Comparison of ENCODE assay signal across 8 mouse cellular contexts in genomic region chr8:84197922-84198774, GRCm38 (mm10). TPM values are rescaled to one million over a fixed set of nuclear protein-coding genes. Genes with fewer than 3 reads are reported as not detected.
A peak's percentile ranks its signal among the peaks of the same experiment; 100 is the strongest.
DNase-seq lines count a peak whose midpoint lies in the region; ATAC-seq and TF ChIP-seq lines count a peak whose summit lies in the region.

No protein-coding gene starts in this region.

- peaks cover 22% of the 10 kb centered on the region for H3K79me2 ChIP-seq in myocyte (ENCODE audit: control insufficient read depth, insufficient read depth)

- peaks cover 54% of the 10 kb centered on the region for H3K27me3 ChIP-seq in erythroblast, embryonic 14.5 days (ENCODE audit: control insufficient read depth)
- H3K27me3 ChIP-seq in heart, embryonic 11.5 days (ENCODE audit: control insufficient read depth, insufficient read depth, low read length), result no peaks in the 10 kb centered on the region
- no peaks in the 10 kb centered on the region for H3K27me3 ChIP-seq in kidney, embryonic 15.5 days
- H3K27me3 ChIP-seq in liver, embryonic 12.5 days (replicated peaks), result peaks cover 39% of the 10 kb centered on the region
- no peaks in the 10 kb centered on the region for H3K27me3 ChIP-seq in myocyte (ENCODE audit: control insufficient read depth, insufficient read depth, insufficient read length)
- no peaks in the 10 kb centered on the region; the same call in 1 of the 2 replicates for H3K27me3 ChIP-seq in splenic B cell, adult 2 months (ENCODE audit: control insufficient read depth, insufficient read depth, low read length, poor library complexity, severe bottlenecking)

- H3K4me2 ChIP-seq in heart, embryonic 11.5 days, result peak overlapping the region; percentile 72
- peak overlapping the region; percentile 64 for H3K4me2 ChIP-seq in kidney, embryonic 15.5 days
- H3K4me2 ChIP-seq in liver, embryonic 12.5 days, result peak overlapping the region; percentile 92
- H3K4me2 ChIP-seq in myocyte (ENCODE audit: low read depth), result peak overlapping the region; percentile 89

- peak overlapping the region; percentile 9 for H3ac ChIP-seq in myocyte (ENCODE audit: control insufficient read depth, insufficient read length)

- peak; percentile 97 for DNase-seq in 3T3-L1 (ENCODE audit: low read depth, low spot score)
- DNase-seq in adrenal gland, adult 18-20 months (ENCODE audit: low spot score in 2 of 2), result peak; percentile 81 to 84
- DNase-seq in splenic B cell, adult 2 months (ENCODE audit: low read depth, low spot score), result peak; percentile 100

- WGBS in heart, embryonic 11.5 days (ENCODE audit: insufficient replicate concordance), result 3% methylated on average over 30 of the region's 30 CpGs
- WGBS in kidney, embryonic 15.5 days, result 1% methylated on average over 30 of the region's 30 CpGs
- 2% methylated on average over 30 of the region's 30 CpGs for WGBS in liver, embryonic 12.5 days (ENCODE audit: insufficient replicate concordance)

- H3K36me3 ChIP-seq in erythroblast, embryonic 14.5 days (ENCODE audit: control insufficient read depth), result no peaks in the 10 kb centered on the region
- no peaks in the 10 kb centered on the region for H3K36me3 ChIP-seq in heart, embryonic 11.5 days (ENCODE audit: control insufficient read depth, insufficient read depth, low read length)
- no peaks in the 10 kb centered on the region for H3K36me3 ChIP-seq in kidney, embryonic 15.5 days
- H3K36me3 ChIP-seq in liver, embryonic 12.5 days, result no peaks in the 10 kb centered on the region
- H3K36me3 ChIP-seq in myocyte (ENCODE audit: control insufficient read depth, insufficient read depth), result no peaks in the 10 kb centered on the region
- H3K36me3 ChIP-seq in splenic B cell, adult 2 months (ENCODE audit: control insufficient read depth, insufficient read depth, low read length, poor library complexity, severe bottlenecking), result no peaks in the 10 kb centered on the region

- peak; percentile 42 for TF ChIP-seq POLR2A in myocyte (IDR thresholded peaks at IDR 0.05; ENCODE audit: insufficient read length, low read depth)

- peak overlapping the region; percentile 98 for H3K27ac ChIP-seq in heart, embryonic 11.5 days (ENCODE audit: low read depth, low read length)
- H3K27ac ChIP-seq in kidney, embryonic 15.5 days, result peak overlapping the region; percentile 97
- H3K27ac ChIP-seq in liver, embryonic 12.5 days, result peak overlapping the region; percentile 86

- H3K9ac ChIP-seq in heart, embryonic 11.5 days (ENCODE audit: low read depth, low read length), result peak overlapping the region; percentile 81
- H3K9ac ChIP-seq in kidney, embryonic 15.5 days, result peak overlapping the region; percentile 41
- peak overlapping the region; percentile 69 for H3K9ac ChIP-seq in liver, embryonic 12.5 days

- H3K9me3 ChIP-seq in erythroblast, embryonic 14.5 days (ENCODE audit: control insufficient read depth, low read length), result no peaks in the 10 kb centered on the region
- H3K9me3 ChIP-seq in heart, embryonic 11.5 days (replicated peaks; ENCODE audit: control insufficient read depth, low read length), result no peaks in the 10 kb centered on the region
- H3K9me3 ChIP-seq in kidney, embryonic 15.5 days (replicated peaks), result no peaks in the 10 kb centered on the region
- H3K9me3 ChIP-seq in liver, embryonic 12.5 days (replicated peaks), result no peaks in the 10 kb centered on the region

- peak; percentile 78 for ATAC-seq in heart, embryonic 11.5 days (replicated peaks; ENCODE audit: insufficient number of reproducible peaks, low FRiP score, low TSS enrichment)
- ATAC-seq in kidney, embryonic 15.5 days (replicated peaks; ENCODE audit: low FRiP score), result peak; percentile 78
- peak; percentile 83 for ATAC-seq in liver, embryonic 12.5 days

- peaks cover 63% of the 10 kb centered on the region for H3K4me1 ChIP-seq in erythroblast, embryonic 14.5 days (ENCODE audit: control insufficient read depth)
- peaks cover 48% of the 10 kb centered on the region for H3K4me1 ChIP-seq in heart, embryonic 11.5 days (ENCODE audit: control insufficient read depth, insufficient read depth, low read length)
- H3K4me1 ChIP-seq in kidney, embryonic 15.5 days, result peaks cover 62% of the 10 kb centered on the region
- peaks cover 66% of the 10 kb centered on the region for H3K4me1 ChIP-seq in liver, embryonic 12.5 days

- peak overlapping the region; percentile 62 for H3K4me3 ChIP-seq in erythroblast, embryonic 14.5 days (replicated peaks)
- H3K4me3 ChIP-seq in heart, embryonic 11.5 days (ENCODE audit: low read depth, low read length), result peak overlapping the region; percentile 56
- peak overlapping the region; percentile 56 for H3K4me3 ChIP-seq in kidney, embryonic 15.5 days (replicated peaks)
- peak overlapping the region; percentile 60 for H3K4me3 ChIP-seq in liver, embryonic 12.5 days
- H3K4me3 ChIP-seq in myocyte, result peak overlapping the region; percentile 72

TF ChIP-seq in myocyte, 11 proteins besides CTCF, POLR2A, EP300 and RAD21:
- TF ChIP-seq MYOD1 (IDR thresholded peaks at IDR 0.05; ENCODE audit: control insufficient read depth in 1 of 3, insufficient read length in 2 of 3, low read depth in 2 of 3) (peak in 2 of 3 experiments; percentile 23 to 49), MAX (IDR thresholded peaks at IDR 0.05; ENCODE audit: low read depth) (no peak), MYOG (IDR thresholded peaks at IDR 0.05; ENCODE audit: control insufficient read depth in 1 of 3, insufficient read depth in 1 of 3, insufficient read length in 2 of 3, low read depth in 2 of 3) (peak in 1 of 3 experiments; percentile 46)

RNA-seq across cellular contexts. Expression of gene Nanos3, which starts 13.1 kb away (rescaled TPM):
- under 1 TPM in 1 of 2 experiments, not detected in 1; 0.61 TPM for total RNA-seq in adrenal gland, adult 18-20 months (2021)
- polyA plus RNA-seq in erythroblast, embryonic 14.5 days (2012), result not detected in 2 replicates
- polyA plus RNA-seq in heart, embryonic 11.5 days (2014; fragmentation: Nextera tagmentation; extraction: Ambion mirVana), result 1.4 and 2.8 TPM in 2 replicates
- 3.6 and 4.7 TPM in 2 replicates for polyA plus RNA-seq in kidney, embryonic 15.5 days (2015; fragmentation: Nextera tagmentation; extraction: Ambion mirVana)
- 0.61 and 1.3 TPM in 2 replicates for polyA plus RNA-seq in liver, embryonic 12.5 days (2016; fragmentation: Nextera tagmentation; extraction: Ambion mirVana)
- 1.2 TPM for polyA plus RNA-seq in myocyte (2012; fragmentation: generic; extraction: Trizol)

RNA-seq across cellular contexts. Expression of gene Zswim4, which starts 38.7 kb away (rescaled TPM):
- 10 to 100 TPM; 36.4 to 56.0 TPM for total RNA-seq in adrenal gland, adult 18-20 months (2021)
- polyA plus RNA-seq in erythroblast, embryonic 14.5 days (2012), result 0.44 and 0.65 TPM in 2 replicates
- polyA plus RNA-seq in heart, embryonic 11.5 days (2014; fragmentation: Nextera tagmentation; extraction: Ambion mirVana), result 6.3 and 7.8 TPM in 2 replicates
- polyA plus RNA-seq in kidney, embryonic 15.5 days (2015; fragmentation: Nextera tagmentation; extraction: Ambion mirVana), result 16.6 and 17.3 TPM in 2 replicates
- 3.6 and 5.0 TPM in 2 replicates for polyA plus RNA-seq in liver, embryonic 12.5 days (2016; fragmentation: Nextera tagmentation; extraction: Ambion mirVana)
- polyA plus RNA-seq in myocyte (2012; fragmentation: generic; extraction: Trizol), result 12.7 TPM

RNA-seq across cellular contexts. Expression of gene 4930432K21Rik, which starts 50.3 kb away (rescaled TPM):
- under 1 TPM in 1 of 2 experiments, not detected in 1; 0.38 TPM for total RNA-seq in adrenal gland, adult 18-20 months (2021)
- not detected in 2 replicates for polyA plus RNA-seq in erythroblast, embryonic 14.5 days (2012)
- polyA plus RNA-seq in heart, embryonic 11.5 days (2014; fragmentation: Nextera tagmentation; extraction: Ambion mirVana), result 0.44 and 0.59 TPM in 2 replicates
- polyA plus RNA-seq in kidney, embryonic 15.5 days (2015; fragmentation: Nextera tagmentation; extraction: Ambion mirVana), result 1.7 and 2.0 TPM in 2 replicates
- polyA plus RNA-seq in liver, embryonic 12.5 days (2016; fragmentation: Nextera tagmentation; extraction: Ambion mirVana), result 0.28 and 0.58 TPM in 2 replicates
- 0.24 TPM for polyA plus RNA-seq in myocyte (2012; fragmentation: generic; extraction: Trizol)

RNA-seq across cellular contexts. Expression of gene Cc2d1a, which starts 50.4 kb away (rescaled TPM):
- 10 to 100 TPM; 26.5 to 30.5 TPM for total RNA-seq in adrenal gland, adult 18-20 months (2021)
- 1.0 and 1.4 TPM in 2 replicates for polyA plus RNA-seq in erythroblast, embryonic 14.5 days (2012)
- polyA plus RNA-seq in heart, embryonic 11.5 days (2014; fragmentation: Nextera tagmentation; extraction: Ambion mirVana), result 11.1 and 12.6 TPM in 2 replicates
- polyA plus RNA-seq in kidney, embryonic 15.5 days (2015; fragmentation: Nextera tagmentation; extraction: Ambion mirVana), result 22.0 and 28.7 TPM in 2 replicates
- 8.2 and 9.6 TPM in 2 replicates for polyA plus RNA-seq in liver, embryonic 12.5 days (2016; fragmentation: Nextera tagmentation; extraction: Ambion mirVana)
- 25.3 TPM for polyA plus RNA-seq in myocyte (2012; fragmentation: generic; extraction: Trizol)

RNA-seq across cellular contexts. Expression of gene D8Ertd738e, which starts 51.4 kb away (rescaled TPM):
- 100 to 1,000 TPM; 292 to 304 TPM for total RNA-seq in adrenal gland, adult 18-20 months (2021)
- 43.2 and 62.9 TPM in 2 replicates for polyA plus RNA-seq in erythroblast, embryonic 14.5 days (2012)
- 321 and 330 TPM in 2 replicates for polyA plus RNA-seq in heart, embryonic 11.5 days (2014; fragmentation: Nextera tagmentation; extraction: Ambion mirVana)
- 336 and 355 TPM in 2 replicates for polyA plus RNA-seq in kidney, embryonic 15.5 days (2015; fragmentation: Nextera tagmentation; extraction: Ambion mirVana)
- polyA plus RNA-seq in liver, embryonic 12.5 days (2016; fragmentation: Nextera tagmentation; extraction: Ambion mirVana), result 249 and 259 TPM in 2 replicates
- 232 TPM for polyA plus RNA-seq in myocyte (2012; fragmentation: generic; extraction: Trizol)

Comparison
In these comparisons a context has a peak if more than half of its experiments do, and no peak if none do; other contexts are left out.
1. Peak in every context shown above with its lines: DNase-seq, ATAC-seq, H3K4me3 ChIP-seq and H3K27ac ChIP-seq.